Mouse (Mus musculus) 416B (cell line): ENCODE measurements at regions not wholly inside any gene's neighbourhood (a gene's known extent, or its start where the extent isn't known, plus 50 kb on each side); places are given as distances from the start of the nearest gene placed in this dataset.

Experiments used
- DNase-seq: peaks from one replicate; pipeline ENCODE4 v3.0.0; 2011; ENCODE audit warnings: low read depth

- no peak for DNase-seq
Measured at GRCm38 (mm10) chr8:53954476-53955158, 122.8 kb upstream of the Vegfc start.

GRCm38 (mm10) chr8:53956148-53956547 is 121.3 kb upstream of the Vegfc start:
- DNase-seq, result no peak

- no peak for DNase-seq
Measured at GRCm38 (mm10) chr8:53958548-53958947, 118.9 kb upstream of the Vegfc start.

- no peak for DNase-seq
Measured at GRCm38 (mm10) chr8:53962993-53963392, 114.4 kb upstream of the Vegfc start.

GRCm38 (mm10) chr8:53984296-53984695 is 93.1 kb upstream of the Vegfc start:
- DNase-seq, result no peak

DNA sequence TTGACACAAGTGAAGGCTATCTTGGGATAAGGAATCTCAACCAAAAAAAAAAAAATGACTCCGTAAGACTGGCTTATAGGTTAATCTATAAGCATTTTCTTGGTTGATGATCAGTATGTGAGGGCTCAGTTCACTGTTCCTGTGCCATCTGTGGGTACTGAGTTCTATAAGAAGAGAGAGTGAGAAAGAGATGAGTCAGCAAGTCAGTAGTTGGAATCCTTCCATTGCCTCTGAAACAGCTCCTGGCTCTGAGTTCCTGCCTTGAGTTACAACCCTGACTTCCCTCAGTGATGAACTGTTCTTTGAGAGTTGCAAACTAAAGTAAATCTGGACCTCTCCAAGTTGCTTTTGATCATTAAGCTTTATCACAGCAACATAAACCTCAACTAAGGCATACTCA is 91.7 kb upstream of the Vegfc start:
- DNase-seq, result no peak

DNA sequence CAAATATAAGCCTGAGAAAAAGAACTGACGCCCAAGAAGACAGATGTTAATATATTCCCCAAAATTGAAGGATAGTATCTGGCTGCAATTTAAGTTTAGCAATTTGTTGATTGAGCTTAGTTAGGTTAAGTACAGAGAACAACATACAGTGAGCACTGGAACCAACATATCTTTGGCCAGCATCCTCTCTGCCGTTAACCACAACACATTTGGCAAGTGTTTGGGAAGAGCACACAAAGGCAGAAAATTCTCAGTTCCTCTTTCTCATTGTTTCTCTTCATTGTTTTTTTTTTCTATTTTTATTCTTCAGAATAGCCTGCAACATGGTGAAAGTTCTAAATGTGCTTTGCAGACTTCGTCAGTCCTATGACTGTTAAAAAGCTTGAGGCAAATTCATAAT is 83.2 kb upstream of the Vegfc start:
- peak; percentile 71 for DNase-seq

- DNase-seq, result peak; percentile 35
Measured at GRCm38 (mm10) chr8:53997461-53997860, 79.9 kb upstream of the Vegfc start.

GRCm38 (mm10) chr8:54002948-54003347 is 74.5 kb upstream of the Vegfc start:
- no peak for DNase-seq

DNA sequence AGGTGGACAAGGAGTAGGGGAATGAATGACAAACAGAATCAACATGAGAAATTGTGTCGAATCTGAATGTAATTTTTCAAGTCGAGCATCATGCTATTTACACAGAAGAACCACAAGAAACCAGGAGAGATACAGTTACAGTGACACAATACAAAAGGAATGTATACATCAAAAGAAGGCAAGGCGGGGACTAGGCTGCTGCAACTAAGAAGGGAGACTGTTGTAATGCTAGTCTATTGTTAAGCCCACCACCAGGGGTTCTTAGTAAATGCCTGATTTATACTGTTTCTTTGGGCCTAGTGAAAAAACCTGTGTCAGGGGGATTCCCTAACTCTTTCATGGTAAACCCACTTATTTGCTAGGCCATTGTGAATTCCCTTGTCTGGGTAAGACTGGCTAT is 63.3 kb upstream of the Vegfc start:
- DNase-seq, result no peak

GRCm38 (mm10) chr8:54018535-54019165 is 58.8 kb upstream of the Vegfc start:
- no peak for DNase-seq
